Mouse (Mus musculus) gastrocnemius, postnatal 4 days (tissue): ENCODE results near the gene Zfp108. TPM values are rescaled to one million over a fixed set of nuclear protein-coding genes. Genes with fewer than 3 reads are reported as not detected.
"Not testable (repeated sequence)": the region's sequence is repeated elsewhere in the genome, so short reads cannot be mapped to it uniquely, and the experiment has no call there.

Experiments
- DNase-seq, 2 experiments: peaks; one replicate each; pipeline ENCODE4 v3.0.0; 2021 to 2022; ENCODE audit warnings: low spot score in 2 of 2, mixed read lengths in 2 of 2
- long read RNA-seq, 2 experiments: library from polyadenylated mRNA; stranded (forward); transcript quantifications; one replicate each; pipeline ENCODE4 v2.0.0; 2021
- total RNA-seq, 2 experiments: library from RNA; stranded (reverse); gene quantifications; 2 replicates each; pipeline ENCODE4 v1.2.3; 2021

The Zfp108 gene
- 1 to 10 TPM; 2.1 to 2.2 TPM for total RNA-seq
- long read RNA-seq, experiment 1, partial matches to known transcripts: 0 of 1 reads
- long read RNA-seq, experiment 1, other reads (novel, unspliced or antisense): 1 of 1 reads
- long read RNA-seq, experiment 2: 0 reads

DNA sequence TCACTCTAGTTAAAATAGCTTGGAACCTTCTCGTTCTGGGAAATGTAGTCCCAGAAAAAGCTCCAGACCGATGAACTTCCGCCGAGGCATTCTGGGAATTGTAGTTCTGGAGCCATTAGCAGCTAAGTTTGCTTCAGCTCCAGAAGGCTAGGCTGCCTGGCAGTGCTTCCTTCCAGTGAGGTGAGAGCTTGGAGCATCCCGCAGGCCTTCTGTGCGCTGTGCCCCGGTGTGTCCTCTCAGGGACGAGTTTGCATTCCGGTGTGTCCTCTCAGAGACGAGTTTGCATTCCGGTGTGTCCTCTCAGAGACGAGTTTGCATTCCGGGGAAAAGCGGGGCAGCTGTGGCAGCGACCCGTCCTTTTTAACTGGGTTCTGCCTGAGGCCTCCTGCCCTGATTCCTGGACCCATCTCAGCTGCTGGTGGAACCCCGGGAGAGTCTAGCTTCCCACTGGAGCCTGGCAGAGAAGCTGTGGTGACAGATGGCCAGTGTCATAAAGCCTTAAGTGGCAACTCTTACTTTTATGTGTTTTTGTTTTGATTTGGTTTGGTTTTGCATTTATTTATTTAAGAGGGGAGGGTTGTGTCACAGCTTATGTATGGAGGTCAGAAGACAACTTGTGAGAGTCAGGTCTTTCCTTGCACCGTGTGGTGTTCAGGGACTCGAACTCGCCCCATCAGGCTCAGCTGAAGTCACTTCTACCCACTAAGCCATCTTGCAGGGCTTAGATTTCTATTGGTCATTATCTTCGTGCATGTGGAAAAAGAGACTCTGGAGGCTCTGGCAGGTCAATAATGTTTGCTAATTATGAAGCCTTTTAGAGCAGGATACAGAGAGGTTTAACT, at the start of gene Zfp108:
TSS of gene Zfp108 (plus strand) at position 162 of the 842 bp plus-strand sequence.
- peak; percentile 36 to 79 for DNase-seq

DNA sequence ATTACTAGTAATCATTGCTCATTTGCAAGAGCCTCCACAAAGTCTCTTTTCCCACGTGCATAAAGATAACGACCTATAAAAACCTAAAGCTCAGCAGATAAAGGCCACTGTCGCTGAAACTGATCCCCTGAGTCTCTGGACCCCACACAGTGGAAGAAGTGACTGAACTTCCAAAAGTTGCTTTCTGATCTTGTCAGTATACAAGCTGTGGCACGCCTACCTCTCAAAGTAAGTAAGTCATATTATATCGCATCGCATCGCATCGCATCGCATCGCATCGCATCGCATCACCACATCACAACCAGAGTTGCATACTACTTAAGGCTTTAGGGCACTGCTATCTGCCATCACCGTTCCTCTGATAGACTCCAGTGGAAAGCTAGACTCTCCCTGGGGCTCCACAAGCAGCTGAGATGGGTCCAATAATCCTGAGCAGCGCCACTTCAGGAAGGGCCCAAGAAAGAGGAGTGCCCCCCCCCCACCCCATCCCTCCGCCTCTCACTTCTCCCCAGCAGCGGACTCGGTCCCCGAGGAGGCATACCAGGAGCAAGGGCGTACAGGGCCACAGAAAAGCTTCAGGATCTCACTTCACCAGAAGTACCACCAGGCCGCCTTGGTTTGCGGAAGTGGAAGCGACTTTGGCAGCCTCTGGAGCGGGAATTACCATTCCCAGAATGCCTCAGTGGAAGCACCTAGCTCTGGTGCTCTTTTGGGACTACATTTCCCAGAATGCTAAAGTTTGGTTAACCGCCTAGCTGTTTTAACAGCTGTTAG, 46.9 kb upstream of the Zfp108 start:
- DNase-seq: peak; percentile 27 to 67

DNA sequence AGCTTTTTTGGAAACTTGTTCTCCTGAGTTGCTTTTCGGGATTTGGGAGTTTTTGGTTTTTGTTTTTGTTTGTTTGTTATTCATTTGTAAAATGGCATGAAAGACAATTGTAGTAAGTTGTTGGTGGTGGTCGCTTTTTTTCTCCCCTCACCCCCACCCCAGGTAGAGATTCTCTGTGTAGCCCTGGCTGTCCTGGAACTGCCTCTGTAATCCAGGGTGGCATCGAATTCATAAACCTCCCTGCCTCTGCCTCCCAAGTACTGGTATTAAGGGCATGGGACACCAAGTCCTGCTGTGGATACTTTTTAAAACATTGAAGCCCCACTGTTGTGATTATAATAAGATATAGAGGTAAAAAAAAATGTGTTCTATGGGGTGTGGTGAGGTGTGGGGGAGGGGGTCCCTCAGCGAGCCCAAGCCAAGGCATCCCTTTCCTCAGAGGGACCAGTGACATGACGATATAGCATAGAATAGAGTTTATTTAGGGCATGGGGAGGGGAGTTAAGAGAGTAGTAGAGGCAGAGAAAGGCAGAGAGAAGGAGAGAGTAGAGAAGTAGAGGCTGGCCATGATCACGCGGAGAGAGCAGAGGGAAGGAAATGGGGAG, 46.2 kb upstream of the Zfp108 start:
- no peak for DNase-seq

DNA sequence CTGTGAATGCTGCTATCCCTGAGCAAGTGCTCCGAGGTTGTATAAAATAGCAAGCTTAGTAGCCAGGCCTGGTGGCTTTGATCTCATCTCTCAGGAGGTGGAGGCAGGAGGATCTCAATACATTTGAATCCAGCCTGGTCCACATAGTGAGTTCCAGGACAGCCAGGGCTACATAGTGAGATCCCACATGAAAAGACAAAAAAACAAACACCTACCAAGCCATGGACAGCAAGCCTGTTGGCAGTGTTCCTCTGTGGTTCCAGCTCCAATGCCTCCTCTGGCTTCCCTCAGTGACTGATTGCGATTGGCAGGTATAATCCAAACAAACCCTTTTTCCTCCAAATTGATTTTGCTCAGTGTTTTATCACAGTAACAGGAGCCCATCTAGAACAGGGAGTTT, 44.3 kb upstream of the Zfp108 start:
- no peak for DNase-seq

DNA sequence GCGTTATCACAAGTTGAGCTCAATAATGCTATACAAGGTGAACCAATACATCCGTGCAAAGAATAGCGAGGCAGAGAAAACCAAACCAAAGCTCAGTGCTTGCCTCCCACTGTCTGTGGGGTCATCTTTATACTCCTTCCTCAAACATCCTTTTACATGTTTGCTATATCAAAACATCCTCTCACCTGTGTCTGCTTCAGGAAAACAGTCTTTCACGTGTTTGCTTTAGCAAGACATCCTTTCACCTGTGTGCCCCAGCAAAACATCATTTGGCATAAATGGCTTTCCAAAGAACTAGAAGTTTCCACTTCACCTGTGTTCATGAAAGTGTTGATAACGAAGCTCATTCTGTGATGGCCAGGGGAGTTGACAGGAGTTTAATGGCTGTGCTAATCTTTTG, 43.3 kb upstream of the Zfp108 start, which contains the start of gene Zfp111:
TSS of gene Zfp111 (minus strand) at position 101 of the 400 bp plus-strand sequence.
- no peak for DNase-seq

DNA sequence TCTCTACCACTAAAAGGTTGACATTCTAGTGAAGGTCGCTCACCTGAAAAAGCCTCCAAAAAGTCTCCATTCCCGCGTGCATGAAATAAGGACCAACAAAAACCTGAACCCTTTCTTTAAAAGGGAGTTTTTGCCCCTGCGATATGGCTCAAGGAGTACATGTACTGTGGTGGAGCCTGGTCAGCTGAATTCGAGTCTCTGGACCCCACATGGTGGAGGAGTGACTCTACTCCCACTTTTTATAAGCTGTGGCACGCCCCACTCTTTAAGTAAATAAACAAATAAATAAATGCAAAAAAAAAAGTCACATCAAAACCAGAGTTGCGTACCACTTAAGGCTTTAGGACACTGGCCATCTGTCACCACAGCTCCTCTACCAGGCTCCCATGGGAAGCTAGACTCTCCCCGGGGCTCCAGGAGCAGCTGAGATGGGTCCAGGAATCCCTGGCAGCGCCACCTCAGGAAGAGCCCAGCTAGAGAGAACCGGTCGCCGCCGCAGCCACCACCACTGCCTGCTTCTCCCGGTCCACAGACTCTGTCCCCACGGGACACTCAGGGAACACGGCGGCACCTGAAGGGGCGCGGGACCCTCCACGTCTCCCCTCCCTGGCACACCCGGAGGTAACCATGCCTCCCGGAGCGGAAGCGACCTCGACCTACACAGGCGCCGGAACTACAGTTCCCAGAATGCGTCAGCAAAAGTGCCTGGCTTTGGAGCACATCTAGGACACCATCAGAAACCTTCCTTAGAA, 17.4 kb upstream of the Zfp108 start, which contains the start of gene Zfp109:
TSS of gene Zfp109 (minus strand) at position 521 of the 752 bp plus-strand sequence.
- DNase-seq: peak in 1 of 2 experiments; percentile 38

DNA sequence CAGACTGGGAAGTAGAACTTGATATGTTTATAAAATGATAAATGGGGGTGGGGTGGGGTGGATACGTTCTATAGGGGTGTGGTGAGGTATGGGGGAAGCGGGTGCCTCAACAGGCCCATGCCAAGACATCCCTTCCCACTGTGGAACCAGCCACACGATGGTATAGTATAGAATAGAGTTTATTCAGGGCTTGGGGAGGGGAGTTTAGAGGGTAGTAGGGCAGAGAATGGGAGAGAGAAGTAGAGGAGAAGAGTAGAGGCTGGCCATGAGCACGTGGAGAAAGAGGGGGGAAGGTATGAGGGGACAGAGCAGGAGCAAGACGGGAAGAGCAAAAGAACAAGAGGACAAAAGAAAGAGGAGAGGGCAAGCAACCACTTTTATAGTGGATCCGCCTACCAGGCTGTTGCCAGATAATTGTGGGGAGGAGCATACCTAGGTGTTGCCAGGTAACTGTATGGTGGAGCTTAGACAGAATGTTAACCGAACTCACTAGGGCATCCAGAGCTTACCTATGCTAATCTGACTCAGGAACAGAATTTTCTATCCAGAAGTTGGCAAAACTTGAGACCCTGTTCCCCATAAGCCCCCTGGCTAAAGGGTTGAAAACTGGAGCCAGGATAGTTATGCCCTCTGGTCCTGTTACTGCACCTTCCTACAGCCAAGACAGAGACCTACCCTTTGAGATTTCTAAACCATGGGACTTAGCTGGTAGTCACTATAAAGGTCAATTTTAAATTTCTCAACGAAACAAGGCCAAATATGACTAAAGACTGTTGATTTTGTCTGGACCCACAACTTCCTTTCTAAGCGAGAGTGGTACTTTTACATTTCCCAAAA, 597 bp upstream of the Zfp108 start:
- DNase-seq: no peak

DNA sequence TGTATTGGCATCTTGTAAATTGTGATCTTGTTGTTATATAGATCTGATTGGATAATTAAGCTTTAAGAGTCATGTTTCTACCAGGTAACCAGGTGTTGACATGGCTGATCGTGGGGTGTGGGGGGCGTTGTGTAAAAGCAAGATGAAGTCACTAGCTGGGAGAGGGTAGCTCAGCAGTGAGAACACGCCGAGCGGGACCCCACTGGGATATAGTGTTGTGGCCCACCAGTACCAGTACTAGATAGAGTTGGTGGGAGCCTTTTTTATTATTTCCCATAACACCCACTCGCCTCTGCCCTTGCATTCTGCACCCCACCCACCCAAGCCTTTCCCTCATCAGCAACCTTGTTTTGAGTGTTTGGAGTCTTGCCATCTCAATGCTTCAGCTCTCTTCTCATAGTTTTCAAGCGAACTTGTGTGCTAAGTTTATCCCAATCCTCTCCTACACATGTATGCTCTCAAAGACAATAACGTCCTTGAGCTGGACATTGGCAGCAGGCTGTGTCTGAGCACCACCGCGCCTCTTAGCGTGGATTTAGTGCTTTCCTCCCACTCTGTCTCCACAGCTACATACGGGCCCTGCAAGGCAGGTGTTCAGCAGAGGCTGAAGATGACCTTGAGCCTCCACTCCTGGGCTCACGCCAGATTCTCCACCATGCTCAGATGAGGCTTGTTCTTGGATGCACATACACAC, 4.9 kb downstream of the Zfp108 start:
- no peak for DNase-seq

DNA sequence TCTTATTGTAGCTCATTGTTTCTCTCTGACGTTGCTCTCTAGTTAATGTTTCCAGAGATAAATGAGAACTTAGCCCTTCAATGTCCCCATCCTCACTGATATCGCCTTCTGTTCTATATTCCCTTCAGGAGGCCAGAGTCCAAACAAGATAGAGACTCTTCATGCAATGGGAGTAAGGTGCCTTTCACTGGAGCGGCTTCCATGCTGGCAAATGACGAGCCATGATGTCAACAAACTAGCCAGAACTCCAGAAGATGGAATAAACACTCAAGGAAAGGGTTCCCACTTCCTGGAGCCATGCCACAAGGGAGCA, 5.4 kb downstream of the Zfp108 start:
- DNase-seq: no peak

DNA sequence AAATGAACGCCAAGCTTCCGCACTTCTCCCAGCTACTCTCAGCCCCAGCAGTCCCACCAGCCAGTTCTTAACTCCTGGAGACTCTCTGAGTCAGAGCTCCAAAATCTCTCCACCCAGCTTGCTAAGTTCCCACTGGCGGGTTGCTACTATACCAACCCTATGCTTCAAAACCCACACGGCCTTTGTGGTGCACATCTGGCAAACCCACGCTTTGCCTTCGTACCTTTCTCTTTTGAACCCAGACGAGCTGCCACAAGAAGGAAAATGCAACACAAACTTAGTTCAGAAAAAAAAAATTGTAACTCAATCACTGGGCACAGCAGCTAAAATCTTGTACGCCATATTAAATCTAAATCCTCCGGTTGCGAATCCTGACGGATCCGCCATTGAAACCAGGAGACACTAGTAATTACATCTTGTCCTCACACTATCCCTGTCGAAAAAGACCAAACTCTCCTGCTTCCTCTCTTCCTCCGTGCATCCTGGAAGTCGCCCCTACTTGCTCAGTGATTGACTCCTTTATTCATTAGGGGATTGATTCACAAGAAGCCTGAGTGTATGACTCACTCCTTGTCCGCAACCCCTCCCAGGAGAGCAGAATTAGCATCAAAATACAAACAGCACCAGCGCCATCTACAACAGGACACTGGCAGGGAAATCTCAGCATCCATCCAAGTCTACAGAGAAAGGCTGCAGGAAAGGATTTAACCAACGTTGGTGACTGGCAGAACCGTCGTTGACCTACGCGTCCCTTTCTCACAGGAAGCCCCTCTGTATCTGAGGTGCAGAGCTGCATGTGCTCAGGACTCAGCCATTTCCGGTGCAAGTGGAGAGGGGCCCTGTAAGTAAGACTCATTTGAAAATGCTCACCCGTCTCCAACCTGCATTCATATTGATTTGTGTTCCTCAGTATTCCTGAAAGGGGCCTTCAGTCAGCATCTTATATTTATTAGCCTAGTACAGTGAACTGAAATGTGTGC, 13.9 kb downstream of the Zfp108 start:
- DNase-seq: no peak

DNA sequence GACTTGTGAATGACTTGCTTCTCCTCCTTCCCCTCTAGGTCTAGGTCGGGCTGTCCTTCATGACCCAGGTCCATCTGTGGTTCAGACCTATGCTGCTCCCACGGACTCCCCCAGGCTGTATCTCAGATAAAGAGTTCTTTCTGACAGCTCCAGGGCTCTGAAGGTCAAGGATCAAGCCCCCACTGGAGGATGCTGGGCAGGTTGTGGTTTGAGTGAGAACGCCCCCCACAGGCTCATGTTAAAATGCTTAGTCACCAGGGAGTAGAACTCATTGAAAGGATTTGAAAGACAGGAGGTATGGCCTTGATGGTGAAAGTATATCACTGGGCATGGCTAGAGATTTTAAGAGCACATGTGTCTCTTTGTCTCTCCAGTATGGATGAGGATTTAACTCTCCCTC, 14.7 kb downstream of the Zfp108 start:
- DNase-seq: no peak

DNA sequence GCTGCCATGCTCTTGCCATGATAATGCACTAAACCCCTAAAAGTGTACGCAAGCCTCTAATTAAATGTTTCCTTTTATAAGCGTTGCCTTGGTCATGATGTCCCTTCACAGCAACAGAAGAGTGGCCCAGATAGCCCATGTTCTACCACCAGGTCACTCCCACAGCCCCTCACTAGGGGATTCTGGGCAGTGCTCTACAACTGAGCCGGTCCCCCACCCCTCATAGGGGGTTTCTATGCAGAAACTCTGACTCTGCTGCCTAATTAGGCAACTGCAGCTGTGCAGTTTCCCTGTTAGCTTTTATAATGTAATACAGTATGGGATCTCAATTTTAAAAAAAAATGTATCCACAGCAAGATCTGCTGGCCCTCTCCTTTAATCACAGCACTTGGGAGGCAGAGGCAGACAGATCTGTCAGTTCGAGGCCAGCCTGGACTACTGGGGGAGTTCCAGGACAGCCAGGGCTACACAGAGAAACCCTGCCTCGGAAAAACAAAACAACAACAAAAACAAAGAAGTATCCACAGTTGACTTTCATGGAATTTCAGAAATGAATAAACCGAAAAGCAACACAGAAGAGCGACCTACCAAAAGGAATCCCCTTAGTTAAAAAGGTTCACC, 15.2 kb downstream of the Zfp108 start:
- DNase-seq: no peak

DNA sequence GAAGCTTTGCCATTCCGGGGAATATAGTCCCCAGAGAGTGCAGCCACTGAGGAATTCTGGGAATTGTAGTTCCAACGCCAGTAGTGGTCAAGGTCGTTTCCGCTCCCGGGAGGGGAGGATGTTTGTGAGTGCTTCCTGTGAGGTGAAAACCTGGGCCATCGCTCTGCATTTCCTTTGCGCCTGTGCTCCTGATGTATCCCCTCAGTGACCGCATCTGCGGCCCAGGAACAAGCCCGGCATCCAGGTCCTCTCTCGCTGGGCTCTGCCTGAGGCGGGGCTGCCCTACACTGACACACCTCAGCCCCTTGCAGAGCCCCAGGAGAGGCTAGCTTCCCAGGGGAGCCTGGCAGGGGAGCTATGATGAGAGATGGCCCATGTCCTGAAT, 15.7 kb downstream of the Zfp108 start, which contains the start of gene Zfp93:
TSS of gene Zfp93 (plus strand) at position 133 of the 385 bp plus-strand sequence.
- DNase-seq: peak; percentile 28 to 69

DNA sequence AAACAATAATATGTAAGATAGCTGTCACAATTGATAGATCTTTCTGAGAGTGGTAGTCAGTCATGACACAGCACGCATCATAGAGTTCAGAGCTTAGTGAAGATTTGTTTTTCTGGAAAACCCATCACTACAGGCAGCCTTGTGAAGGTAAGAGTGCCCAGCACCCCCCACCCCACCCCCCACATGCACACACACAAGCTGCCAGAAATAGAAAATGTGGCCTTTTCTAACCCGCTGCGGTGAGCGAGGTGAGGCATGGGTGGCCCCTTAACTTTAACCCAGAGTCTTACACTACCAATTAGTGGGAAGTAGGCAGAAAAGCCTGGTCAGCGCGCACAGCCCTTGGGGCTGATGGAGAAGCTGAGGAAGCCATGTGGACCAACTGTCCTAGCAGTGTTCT, 16.6 kb downstream of the Zfp108 start:
- DNase-seq: no peak

DNA sequence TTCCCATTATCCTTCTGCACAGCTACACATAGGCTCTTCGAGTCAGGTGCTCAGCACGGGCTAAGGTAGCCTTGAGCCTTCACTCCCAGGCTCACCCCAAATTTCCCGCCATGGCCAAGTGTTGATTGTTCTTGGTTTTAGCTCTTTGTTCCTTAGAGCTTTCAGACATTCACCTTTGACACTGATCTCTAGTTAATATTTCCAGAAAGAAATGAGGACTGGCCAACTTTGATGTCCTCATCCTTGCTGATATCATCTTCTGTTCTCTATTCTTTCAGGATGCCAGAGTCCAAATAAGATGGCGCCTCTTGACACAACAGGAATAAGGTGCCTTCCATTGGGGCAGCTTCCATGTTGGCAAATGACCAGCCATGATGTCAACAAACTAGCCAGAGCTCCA, 19.9 kb downstream of the Zfp108 start:
- no peak for DNase-seq

DNA sequence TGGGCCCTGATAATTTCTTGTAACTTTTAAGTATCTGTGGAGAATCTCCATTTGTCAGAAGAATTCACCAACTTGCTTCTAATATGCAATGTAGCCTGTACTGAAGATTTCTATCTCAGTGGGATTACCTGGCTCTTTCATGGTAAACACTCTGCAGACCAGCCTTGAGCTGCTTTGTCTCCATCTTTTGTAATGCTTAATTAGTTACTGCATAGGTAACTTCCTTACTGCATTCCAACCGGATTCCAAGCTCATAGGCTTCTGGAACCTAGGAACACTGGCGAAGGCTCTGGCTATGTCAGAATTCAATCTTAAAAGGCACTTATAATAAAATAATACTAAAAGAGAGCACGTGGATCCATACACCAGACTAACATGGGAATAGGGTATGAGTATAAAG, 24.2 kb downstream of the Zfp108 start:
- not testable (repeated sequence) for DNase-seq

DNA sequence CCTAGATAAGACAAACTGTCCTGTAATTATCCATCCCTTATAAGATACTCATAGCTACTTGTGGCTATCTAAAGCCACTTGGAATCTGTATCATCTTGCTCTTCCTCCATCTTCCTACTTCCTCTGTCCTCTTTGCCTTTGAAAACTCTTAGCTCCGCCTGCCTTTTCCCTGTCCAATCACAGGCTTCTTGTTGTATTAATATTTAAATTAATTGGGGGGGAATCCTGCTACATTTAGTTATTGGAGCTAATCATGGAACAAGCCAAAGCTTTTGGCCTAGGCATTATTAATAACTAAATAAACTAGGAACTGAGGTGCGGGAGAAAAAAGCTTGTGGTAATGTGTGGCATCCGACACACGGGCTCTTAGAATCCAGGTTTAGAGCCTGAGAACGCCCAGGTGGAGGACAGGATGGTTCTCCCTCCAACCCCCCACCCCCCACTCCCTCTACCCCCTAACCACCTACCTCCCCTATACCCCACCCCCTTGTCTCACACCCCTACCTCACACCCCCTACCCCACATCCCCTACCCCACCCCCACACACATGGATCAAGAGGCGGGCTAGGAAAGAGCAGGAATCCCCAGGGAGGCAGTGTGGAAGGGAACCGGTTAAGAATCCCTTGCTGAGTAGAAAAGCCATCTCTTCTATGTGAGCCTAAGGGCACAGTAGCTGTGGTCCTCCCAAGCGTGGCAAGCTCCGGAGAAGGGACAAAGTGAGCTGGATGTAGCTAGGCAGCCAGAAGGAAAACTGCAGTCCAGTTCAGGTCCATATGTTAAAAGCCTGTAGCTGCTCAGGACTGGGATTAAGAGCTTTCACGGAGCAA, 25.6 kb downstream of the Zfp108 start:
- peak in 1 of 2 experiments; percentile 4 for DNase-seq
